In the genomic region with DNA sequence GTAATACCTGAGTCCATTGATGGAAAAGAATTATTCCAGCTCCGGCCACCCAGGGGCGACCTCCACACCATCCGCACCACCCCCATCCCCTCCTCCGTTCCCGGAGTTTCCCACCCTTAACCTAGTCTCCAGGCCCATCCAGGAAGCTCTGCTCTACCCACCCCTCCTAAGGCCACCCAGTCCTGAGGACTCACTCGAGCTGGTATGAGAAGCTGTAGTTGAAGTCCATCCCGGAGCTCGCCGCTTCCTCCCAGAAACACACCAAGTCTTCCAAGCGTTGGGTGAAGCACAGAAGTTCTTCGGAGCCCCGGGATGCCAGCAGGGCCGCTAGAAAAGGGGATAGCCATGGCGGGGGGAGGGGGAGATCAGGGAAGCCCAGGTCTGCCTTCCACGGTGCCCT, we compare ENCODE assay signal across 8 mouse cellular contexts. TPM values are rescaled to one million over a fixed set of nuclear protein-coding genes. Genes with fewer than 3 reads are reported as not detected.
DNase-seq lines count a peak whose midpoint lies in the region; ATAC-seq and TF ChIP-seq lines count a peak whose summit lies in the region.

No protein-coding gene starts in this region.

- WGBS in heart, embryonic 14.5 days = 2% methylated on average over 15 of the region's 15 CpGs
- under 1% methylated on average over 15 of the region's 15 CpGs for WGBS in forebrain, embryonic 16.5 days

- no peak for TF ChIP-seq EP300 in MEL (IDR thresholded peaks at IDR 0.05; ENCODE audit: low read depth in 1 of 2, low read length in 2 of 2)

- TF ChIP-seq POLR2A in MEL (IDR thresholded peaks at IDR 0.05; ENCODE audit: control insufficient read depth in 1 of 2, insufficient read depth in 1 of 2, low read depth in 1 of 2, low read length in 2 of 2, poor library complexity in 1 of 2) = no peak

- no peak for TF ChIP-seq CTCF in MEL (IDR thresholded peaks at IDR 0.05 in 2 of 3, conservative IDR thresholded peaks at IDR 0.05 in 1 of 3; ENCODE audit: control insufficient read depth in 1 of 3, insufficient read depth in 1 of 3, low read depth in 2 of 3, low read length in 3 of 3, poor library complexity in 1 of 3, severe bottlenecking in 1 of 3)

- H3K9me3 ChIP-seq in heart, embryonic 14.5 days (ENCODE audit: control insufficient read depth, low read length) = no peaks in the 10 kb centered on the region
- H3K9me3 ChIP-seq in MEL (replicated peaks; ENCODE audit: insufficient read depth, low read length) = no peaks in the 10 kb centered on the region
- no peaks in the 10 kb centered on the region for H3K9me3 ChIP-seq in forebrain, embryonic 16.5 days (ENCODE audit: control insufficient read depth, low read length)

- peak overlapping the region; percentile 31 to 46 for H3K4me3 ChIP-seq in heart, embryonic 14.5 days (ENCODE audit: control insufficient read depth in 1 of 2, insufficient read depth in 1 of 2, low read depth in 1 of 2, low read length in 2 of 2)
- peak overlapping the region; percentile 75 to 77 for H3K4me3 ChIP-seq in MEL (ENCODE audit: control insufficient read depth in 1 of 2, insufficient read depth in 1 of 2, low read depth in 2 of 2, low read length in 2 of 2)
- peak overlapping the region; percentile 44 for H3K4me3 ChIP-seq in forebrain, embryonic 16.5 days (replicated peaks; ENCODE audit: low read length)

- ATAC-seq in heart, embryonic 14.5 days (ENCODE audit: insufficient number of reproducible peaks, insufficient read depth, low FRiP score, low read depth) = no peak
- ATAC-seq in forebrain, embryonic 16.5 days = peak; percentile 51

- H3K4me1 ChIP-seq in heart, embryonic 14.5 days (ENCODE audit: control insufficient read depth in 2 of 2, insufficient read depth in 2 of 2, low read length in 2 of 2) = peaks cover 20 to 36% of the 10 kb centered on the region in 2 experiments
- H3K4me1 ChIP-seq in MEL (ENCODE audit: control insufficient read depth in 1 of 2, insufficient read depth in 2 of 2, low read length in 2 of 2) = peaks cover 13 to 32% of the 10 kb centered on the region in 2 experiments
- H3K4me1 ChIP-seq in forebrain, embryonic 16.5 days (replicated peaks; ENCODE audit: control insufficient read depth, insufficient read depth, low read length) = peaks cover 16% of the 10 kb centered on the region

- H3K9ac ChIP-seq in heart, embryonic 14.5 days (ENCODE audit: low read length) = peak overlapping the region; percentile 67
- peak overlapping the region; percentile 77 for H3K9ac ChIP-seq in MEL (ENCODE audit: control insufficient read depth, low read depth, low read length, poor library complexity, severe bottlenecking)
- H3K9ac ChIP-seq in forebrain, embryonic 16.5 days (replicated peaks; ENCODE audit: low read depth, low read length) = peak overlapping the region; percentile 47

- H3K27ac ChIP-seq in heart, embryonic 14.5 days (replicated peaks in 1 of 2; ENCODE audit: control insufficient read depth in 1 of 2, insufficient read depth in 1 of 2, low read depth in 2 of 2, low read length in 2 of 2) = no peak overlapping the region
- peak overlapping the region; percentile 91 for H3K27ac ChIP-seq in MEL (ENCODE audit: control insufficient read depth, low read depth, low read length)
- H3K27ac ChIP-seq in forebrain, embryonic 16.5 days (ENCODE audit: low read length) = no peak overlapping the region

- peak overlapping the region; percentile 77 for H3K4me2 ChIP-seq in heart, embryonic 14.5 days (ENCODE audit: low read length)
- peak overlapping the region; percentile 76 for H3K4me2 ChIP-seq in forebrain, embryonic 16.5 days (ENCODE audit: low read length)

- 0 out of 2 replicates have a peak, but pooled peaks cover 9% of the 10 kb centered on the region for H3K36me3 ChIP-seq in heart, embryonic 14.5 days (ENCODE audit: control insufficient read depth, insufficient read depth, low read length)
- H3K36me3 ChIP-seq in MEL (ENCODE audit: control insufficient read depth in 1 of 2, insufficient read depth in 2 of 2, low read length in 2 of 2) = peaks cover 14 to 26% of the 10 kb centered on the region in 2 experiments
- H3K36me3 ChIP-seq in forebrain, embryonic 16.5 days (ENCODE audit: control insufficient read depth, insufficient read depth) = no peaks in the 10 kb centered on the region

- peaks cover 41% of the 10 kb centered on the region for H3K79me2 ChIP-seq in MEL (ENCODE audit: control insufficient read depth, insufficient read depth, low read length, poor library complexity)

- DNase-seq in heart, adult 9 months (ENCODE audit: low spot score in 2 of 2) = no peak
- DNase-seq in MEL (ENCODE audit: low read depth, low spot score) = no peak
- DNase-seq in lung, postnatal 14 days = peak; percentile 8
- DNase-seq in urinary bladder, postnatal 4 days (ENCODE audit: low spot score in 2 of 2) = no peak
- DNase-seq in thymus, postnatal 0 days (ENCODE audit: low spot score) = no peak
- DNase-seq in spleen, postnatal 4 days (ENCODE audit: low spot score in 2 of 2) = no peak

- no peak for TF ChIP-seq RAD21 in MEL (IDR thresholded peaks at IDR 0.05; ENCODE audit: low read depth, low read length)

- H3K27me3 ChIP-seq in heart, embryonic 14.5 days (ENCODE audit: control insufficient read depth, insufficient read depth, low read length) = peaks cover 19% of the 10 kb centered on the region
- no peaks in the 10 kb centered on the region for H3K27me3 ChIP-seq in MEL (ENCODE audit: control insufficient read depth in 1 of 2, insufficient read depth in 2 of 2, low read length in 2 of 2)
- H3K27me3 ChIP-seq in forebrain, embryonic 16.5 days (replicated peaks; ENCODE audit: control insufficient read depth, insufficient read depth, low read length) = peaks cover 38% of the 10 kb centered on the region

TF ChIP-seq in MEL, 35 proteins besides CTCF, POLR2A, EP300 and RAD21:
- TF ChIP-seq BHLHE40 (IDR thresholded peaks at IDR 0.05; ENCODE audit: borderline replicate concordance, low read depth, low read length) (no peak), MAFK (IDR thresholded peaks at IDR 0.05; ENCODE audit: borderline replicate concordance, low read depth, low read length) (no peak), SMC3 (IDR thresholded peaks at IDR 0.05; ENCODE audit: low read depth, low read length) (no peak), USF1 (IDR thresholded peaks at IDR 0.05; ENCODE audit: low read depth, low read length) (no peak), GABPA (IDR thresholded peaks at IDR 0.05; ENCODE audit: low read depth, low read length) (no peak), MEF2A (IDR thresholded peaks at IDR 0.05; ENCODE audit: extremely low read depth, insufficient replicate concordance, low read depth, low read length, poor library complexity, severe bottlenecking) (no peak), KAT2A (conservative IDR thresholded peaks at IDR 0.05; ENCODE audit: low read depth, low read length) (no peak), CHD2 (IDR thresholded peaks at IDR 0.05; ENCODE audit: low read length) (no peak), RCOR1 (IDR thresholded peaks at IDR 0.05; ENCODE audit: low read depth, low read length) (no peak), SIN3A (IDR thresholded peaks at IDR 0.05; ENCODE audit: low read length) (no peak), GATA1 (IDR thresholded peaks at IDR 0.05; ENCODE audit: low read depth, low read length) (no peak), MYB (IDR thresholded peaks at IDR 0.05; ENCODE audit: low read depth, low read length) (no peak)

RNA-seq across cellular contexts. Expression of a gene that starts 1.3 kb away (rescaled TPM):
- polyA plus RNA-seq in heart, embryonic 14.5 days (2014; fragmentation: Nextera tagmentation; extraction: Ambion mirVana) = 2.6 and 4.9 TPM in 2 replicates
- total RNA-seq in MEL (2012; rRNA removed) = 139 and 192 TPM in 2 replicates
- 100 to 1,000 TPM in 1 of 2 experiments, not detected in 1; 440 TPM for polyA plus RNA-seq in MEL (2012; ENCODE audit: insufficient read depth in 1 of 2, insufficient read length in 2 of 2, low read depth in 1 of 2, low replicate concordance in 2 of 2, missing spikeins in 1 of 2)
- 1.6 and 1.8 TPM in 2 replicates for polyA plus RNA-seq in forebrain, embryonic 16.5 days (2015; fragmentation: Nextera tagmentation; extraction: Ambion mirVana)
- 2.5 and 3.1 TPM in 2 replicates for polyA plus RNA-seq in thymus, postnatal 0 days (2015; fragmentation: Nextera tagmentation; extraction: Ambion mirVana)

RNA-seq across cellular contexts. Expression of a gene that starts 6.5 kb away (rescaled TPM):
- 8.3 and 9.8 TPM in 2 replicates for polyA plus RNA-seq in heart, embryonic 14.5 days (2014; fragmentation: Nextera tagmentation; extraction: Ambion mirVana)
- total RNA-seq in MEL (2012; rRNA removed) = 12.7 and 17.2 TPM in 2 replicates
- polyA plus RNA-seq in MEL (2012; ENCODE audit: insufficient read depth in 1 of 2, insufficient read length in 2 of 2, low read depth in 1 of 2, low replicate concordance in 2 of 2, missing spikeins in 1 of 2) = 10 to 100 TPM in 1 of 2 experiments, not detected in 1; 19.3 TPM
- 9.0 and 12.5 TPM in 2 replicates for polyA plus RNA-seq in forebrain, embryonic 16.5 days (2015; fragmentation: Nextera tagmentation; extraction: Ambion mirVana)
- polyA plus RNA-seq in thymus, postnatal 0 days (2015; fragmentation: Nextera tagmentation; extraction: Ambion mirVana) = 5.3 and 5.9 TPM in 2 replicates

RNA-seq across cellular contexts. Expression of a gene that starts 25.2 kb away (rescaled TPM):
- 2.4 and 4.5 TPM in 2 replicates for polyA plus RNA-seq in heart, embryonic 14.5 days (2014; fragmentation: Nextera tagmentation; extraction: Ambion mirVana)
- 1.3 and 1.4 TPM in 2 replicates for total RNA-seq in MEL (2012; rRNA removed)
- polyA plus RNA-seq in MEL (2012; ENCODE audit: insufficient read depth in 1 of 2, insufficient read length in 2 of 2, low read depth in 1 of 2, low replicate concordance in 2 of 2, missing spikeins in 1 of 2) = 10 to 100 TPM in 1 of 2 experiments, not detected in 1; 13.9 TPM
- polyA plus RNA-seq in forebrain, embryonic 16.5 days (2015; fragmentation: Nextera tagmentation; extraction: Ambion mirVana) = 74.1 and 89.9 TPM in 2 replicates
- polyA plus RNA-seq in thymus, postnatal 0 days (2015; fragmentation: Nextera tagmentation; extraction: Ambion mirVana) = 0.36 and 0.51 TPM in 2 replicates

RNA-seq across cellular contexts. Expression of a gene that starts 27.2 kb away (rescaled TPM):
- polyA plus RNA-seq in heart, embryonic 14.5 days (2014; fragmentation: Nextera tagmentation; extraction: Ambion mirVana) = 0.66 and 0.97 TPM in 2 replicates
- not detected in 2 replicates for total RNA-seq in MEL (2012; rRNA removed)
- not detected for polyA plus RNA-seq in MEL (2012; ENCODE audit: insufficient read depth in 1 of 2, insufficient read length in 2 of 2, low read depth in 1 of 2, low replicate concordance in 2 of 2, missing spikeins in 1 of 2)
- 0.76 and 1.5 TPM in 2 replicates for polyA plus RNA-seq in forebrain, embryonic 16.5 days (2015; fragmentation: Nextera tagmentation; extraction: Ambion mirVana)
- polyA plus RNA-seq in thymus, postnatal 0 days (2015; fragmentation: Nextera tagmentation; extraction: Ambion mirVana) = 2.8 and 3.8 TPM in 2 replicates

RNA-seq across cellular contexts. Expression of a gene that starts 34.7 kb away (rescaled TPM):
- 48.1 and 58.8 TPM in 2 replicates for polyA plus RNA-seq in heart, embryonic 14.5 days (2014; fragmentation: Nextera tagmentation; extraction: Ambion mirVana)
- total RNA-seq in MEL (2012; rRNA removed) = 118 and 128 TPM in 2 replicates
- 100 to 1,000 TPM in 1 of 2 experiments, not detected in 1; 114 TPM for polyA plus RNA-seq in MEL (2012; ENCODE audit: insufficient read depth in 1 of 2, insufficient read length in 2 of 2, low read depth in 1 of 2, low replicate concordance in 2 of 2, missing spikeins in 1 of 2)
- polyA plus RNA-seq in forebrain, embryonic 16.5 days (2015; fragmentation: Nextera tagmentation; extraction: Ambion mirVana) = 47.7 and 54.8 TPM in 2 replicates
- polyA plus RNA-seq in thymus, postnatal 0 days (2015; fragmentation: Nextera tagmentation; extraction: Ambion mirVana) = 29.6 and 31.1 TPM in 2 replicates
